Comparison of ENCODE assay signal across 15 mouse cellular contexts in genomic region chr5:24374216-24374615, GRCm38 (mm10). TPM values are rescaled to one million over a fixed set of nuclear protein-coding genes. Genes with fewer than 3 reads are reported as not detected.
DNase-seq lines count a peak whose midpoint lies in the region; ATAC-seq and TF ChIP-seq lines count a peak whose summit lies in the region.
"Had no signal": no experiment of that assay in that cellular context is flagged by ENCODE, and none has a peak within 500 bp of the region (broad histone marks: within the 10 kb centered on the region; RNA-seq: fewer than 3 reads in every experiment).

No protein-coding gene starts in this region.

- no peak for DNase-seq in heart, postnatal 36 days
- DNase-seq in kidney, postnatal 0 days (ENCODE audit: low spot score): peak; percentile 60
- DNase-seq in kidney, postnatal 36 days: no peak
- peak; percentile 30 for DNase-seq in retina, postnatal 1 day
- no peak for DNase-seq in retina, embryonic 14.5 days (ENCODE audit: low spot score)
- DNase-seq in layer of hippocampus, adult 9-11 months: no peak
- DNase-seq: cerebellum, adult 11-12 months; right cerebral cortex, postnatal 4 days; thymus, postnatal 14 days had no signal

- no peaks in the 10 kb centered on the region for H3K27me3 ChIP-seq in heart, embryonic 12.5 days (replicated peaks)
- no peaks in the 10 kb centered on the region for H3K27me3 ChIP-seq in kidney, postnatal 0 days (ENCODE audit: insufficient read depth, low read length)
- H3K27me3 ChIP-seq in stomach, embryonic 16.5 days (ENCODE audit: control insufficient read depth, insufficient read depth, low read length): peaks cover 5% of the 10 kb centered on the region; the same call in 1 of the 2 replicates

- ATAC-seq in heart, embryonic 12.5 days (ENCODE audit: insufficient number of reproducible peaks, low FRiP score): no peak
- ATAC-seq in kidney, postnatal 0 days (replicated peaks; ENCODE audit: low FRiP score, low read depth): no peak
- ATAC-seq in stomach, embryonic 16.5 days (ENCODE audit: insufficient read depth, low FRiP score): peak; percentile 47; the same call in 1 of the 2 replicates

- WGBS in heart, embryonic 12.5 days: 17% methylated on average over 6 of the region's 6 CpGs
- WGBS in kidney, postnatal 0 days: 48% methylated on average over 6 of the region's 6 CpGs
- 22% methylated on average over 6 of the region's 6 CpGs for WGBS in stomach, embryonic 16.5 days

- H3K9me3 ChIP-seq in heart, embryonic 12.5 days (replicated peaks): no peaks in the 10 kb centered on the region
- H3K9me3 ChIP-seq in kidney, postnatal 0 days (replicated peaks; ENCODE audit: low read length): no peaks in the 10 kb centered on the region
- H3K9me3 ChIP-seq in stomach, embryonic 16.5 days (replicated peaks; ENCODE audit: control insufficient read depth, low read length): no peaks in the 10 kb centered on the region
- H3K9me3 ChIP-seq: megakaryocyte, embryonic 14.5 days had no signal

- H3K9ac ChIP-seq in heart, embryonic 12.5 days: no peak overlapping the region
- no peak overlapping the region for H3K9ac ChIP-seq in kidney, postnatal 0 days (ENCODE audit: low read depth, low read length)
- H3K9ac ChIP-seq in stomach, embryonic 16.5 days (ENCODE audit: low read length): no peak overlapping the region

- H3K27ac ChIP-seq in heart, embryonic 12.5 days (ENCODE audit: poor library complexity, severe bottlenecking): no peak overlapping the region
- no peak overlapping the region for H3K27ac ChIP-seq in kidney, postnatal 0 days
- no peak overlapping the region for H3K27ac ChIP-seq in stomach, embryonic 16.5 days (ENCODE audit: low read length)

- TF ChIP-seq CTCF in kidney, postnatal 0 days (IDR thresholded peaks at IDR 0.05; ENCODE audit: low read depth): no peak

- H3K36me3 ChIP-seq in heart, embryonic 12.5 days: no peaks in the 10 kb centered on the region
- no peaks in the 10 kb centered on the region for H3K36me3 ChIP-seq in kidney, postnatal 0 days (ENCODE audit: insufficient read depth, low read length)
- no peaks in the 10 kb centered on the region for H3K36me3 ChIP-seq in stomach, embryonic 16.5 days (ENCODE audit: control insufficient read depth, insufficient read depth, low read length)

- H3K4me1 ChIP-seq in heart, embryonic 12.5 days (replicated peaks): peaks cover 31% of the 10 kb centered on the region
- H3K4me1 ChIP-seq in kidney, postnatal 0 days (replicated peaks; ENCODE audit: insufficient read depth, low read length): no peaks in the 10 kb centered on the region
- peaks cover 8% of the 10 kb centered on the region for H3K4me1 ChIP-seq in stomach, embryonic 16.5 days (ENCODE audit: control insufficient read depth, insufficient read depth, low read length)

- H3K4me2 ChIP-seq in heart, embryonic 12.5 days: 0 out of 2 replicates have a peak overlapping the region, but pooled peaks have one; percentile 22
- no peak overlapping the region for H3K4me2 ChIP-seq in kidney, postnatal 0 days (ENCODE audit: low read length)
- no peak overlapping the region for H3K4me2 ChIP-seq in stomach, embryonic 16.5 days (ENCODE audit: low read depth, low read length)
- H3K4me2 ChIP-seq: liver, embryonic 11.5 days had no signal

- H3K4me3 ChIP-seq in heart, embryonic 12.5 days: no peak overlapping the region
- no peak overlapping the region for H3K4me3 ChIP-seq in kidney, postnatal 0 days (replicated peaks; ENCODE audit: low read depth, low read length)
- no peak overlapping the region for H3K4me3 ChIP-seq in stomach, embryonic 16.5 days (replicated peaks; ENCODE audit: low read length)
- H3K4me3 ChIP-seq: megakaryocyte, embryonic 14.5 days had no signal

- intact Hi-C loops in heart, postnatal 36 days (cut with DNase I): no loop called here

RNA-seq across cellular contexts. Expression of gene Nos3, which starts 9.6 kb away (rescaled TPM):
- 45.9 and 46.9 TPM in 2 replicates for polyA plus RNA-seq in heart, embryonic 12.5 days (2016; fragmentation: Nextera tagmentation; extraction: Ambion mirVana)
- 10 to 100 TPM; 23.7 to 26.2 TPM for total RNA-seq in heart, postnatal 36 days (2021)
- polyA plus RNA-seq in kidney, postnatal 0 days (2015; fragmentation: Nextera tagmentation; extraction: Ambion mirVana): 12.8 and 14.0 TPM in 2 replicates
- polyA plus RNA-seq in stomach, embryonic 16.5 days (2015; fragmentation: Nextera tagmentation; extraction: Ambion mirVana): 6.5 and 7.3 TPM in 2 replicates

RNA-seq across cellular contexts. Expression of gene Atg9b, which starts 17.7 kb away (rescaled TPM):
- 1.4 and 2.6 TPM in 2 replicates for polyA plus RNA-seq in heart, embryonic 12.5 days (2016; fragmentation: Nextera tagmentation; extraction: Ambion mirVana)
- under 1 TPM; 0.27 to 0.75 TPM for total RNA-seq in heart, postnatal 36 days (2021)
- 0.59 and 0.60 TPM in 2 replicates for polyA plus RNA-seq in kidney, postnatal 0 days (2015; fragmentation: Nextera tagmentation; extraction: Ambion mirVana)
- 4.2 and 5.9 TPM in 2 replicates for polyA plus RNA-seq in stomach, embryonic 16.5 days (2015; fragmentation: Nextera tagmentation; extraction: Ambion mirVana)

RNA-seq across cellular contexts. Expression of gene Abcb8, which starts 19.2 kb away (rescaled TPM):
- polyA plus RNA-seq in heart, embryonic 12.5 days (2016; fragmentation: Nextera tagmentation; extraction: Ambion mirVana): 52.7 and 57.4 TPM in 2 replicates
- 10 to 100 TPM; 83.7 to 84.9 TPM for total RNA-seq in heart, postnatal 36 days (2021)
- 48.6 and 51.7 TPM in 2 replicates for polyA plus RNA-seq in kidney, postnatal 0 days (2015; fragmentation: Nextera tagmentation; extraction: Ambion mirVana)
- 48.4 and 61.7 TPM in 2 replicates for polyA plus RNA-seq in stomach, embryonic 16.5 days (2015; fragmentation: Nextera tagmentation; extraction: Ambion mirVana)

RNA-seq across cellular contexts. Expression of gene Kcnh2, which starts 22.8 kb away (rescaled TPM):
- 38.2 and 40.5 TPM in 2 replicates for polyA plus RNA-seq in heart, embryonic 12.5 days (2016; fragmentation: Nextera tagmentation; extraction: Ambion mirVana)
- 10 to 100 TPM; 56.3 to 72.6 TPM for total RNA-seq in heart, postnatal 36 days (2021)
- 3.9 and 4.4 TPM in 2 replicates for polyA plus RNA-seq in kidney, postnatal 0 days (2015; fragmentation: Nextera tagmentation; extraction: Ambion mirVana)
- polyA plus RNA-seq in stomach, embryonic 16.5 days (2015; fragmentation: Nextera tagmentation; extraction: Ambion mirVana): 5.6 and 6.5 TPM in 2 replicates

RNA-seq across cellular contexts. Expression of gene Asic3, which starts 39.0 kb away (rescaled TPM):
- polyA plus RNA-seq in heart, embryonic 12.5 days (2016; fragmentation: Nextera tagmentation; extraction: Ambion mirVana): 0.09 and 0.19 TPM in 2 replicates
- not detected for total RNA-seq in heart, postnatal 36 days (2021)
- polyA plus RNA-seq in kidney, postnatal 0 days (2015; fragmentation: Nextera tagmentation; extraction: Ambion mirVana): 0.40 and 0.46 TPM in 2 replicates
- polyA plus RNA-seq in stomach, embryonic 16.5 days (2015; fragmentation: Nextera tagmentation; extraction: Ambion mirVana): 0.23 and 0.52 TPM in 2 replicates
- total RNA-seq: layer of hippocampus, postnatal 10 days; left cerebral cortex, postnatal 14 days had no signal
- polyA plus RNA-seq: liver, embryonic 11.5 days had no signal

Comparison
In these comparisons a context has a peak if more than half of its experiments do, and no peak if none do; other contexts are left out.
1. DNase-seq: peak in kidney, postnatal 0 days (single experiment) and retina, postnatal 1 day (single experiment); none in heart, postnatal 36 days (0 of 2), kidney, postnatal 36 days (0 of 2), retina, embryonic 14.5 days (single experiment) and layer of hippocampus, adult 9-11 months (single experiment).